Mouse (Mus musculus) intestine, postnatal 0 days (tissue): ENCODE results near the gene Herpud2. TPM values are rescaled to one million over a fixed set of nuclear protein-coding genes. Genes with fewer than 3 reads are reported as not detected.

Experiments used
- ATAC-seq: fragments of 200-750 bp; cut with Nextera tagmentation; 2 replicates; pipeline ENCODE4 v1.8.0; 2017; ENCODE audit warnings: mild to moderate bottlenecking, moderate TSS enrichment, moderate library complexity
- H3K27ac ChIP-seq: fragments of 300-500 bp; sonication (generic); 2 replicates; pipeline ENCODE4 v1.5.1; 2014; ENCODE audit warnings: mild to moderate bottlenecking, low read depth, low read length, moderate library complexity
- H3K27me3 ChIP-seq: fragments of 300-500 bp; sonication (generic); replicated peaks from 2 replicates; pipeline ENCODE4 v1.6.1; 2014; ENCODE audit warnings: low read length, mixed read lengths; ENCODE audit not compliant: control insufficient read depth, insufficient read depth
- H3K36me3 ChIP-seq: fragments of 300-500 bp; sonication (generic); 2 replicates; pipeline ENCODE4 v1.6.1; 2014; ENCODE audit warnings: mild to moderate bottlenecking, moderate library complexity; ENCODE audit not compliant: control insufficient read depth, insufficient read depth
- H3K4me1 ChIP-seq: fragments of 300-500 bp; sonication (generic); replicated peaks from 2 replicates; pipeline ENCODE4 v1.6.1; 2014; ENCODE audit warnings: antibody characterized with exemption, low read length, mixed read lengths; ENCODE audit not compliant: control insufficient read depth, insufficient read depth
- H3K4me2 ChIP-seq: fragments of 300-500 bp; sonication (generic); replicated peaks from 2 replicates; pipeline ENCODE4 v1.6.1; 2014; ENCODE audit warnings: low read depth, mild to moderate bottlenecking, moderate library complexity
- H3K4me3 ChIP-seq: fragments of 300-500 bp; sonication (generic); 2 replicates; pipeline ENCODE4 v1.5.1; 2014; ENCODE audit warnings: low read depth, low read length
- H3K9ac ChIP-seq: fragments of 300-500 bp; sonication (generic); 2 replicates; pipeline ENCODE4 v1.6.1; 2014; ENCODE audit warnings: mild to moderate bottlenecking, low read depth, low read length
- H3K9me3 ChIP-seq: fragments of 300-500 bp; sonication (generic); 2 replicates; pipeline ENCODE4 v1.6.1; 2016; ENCODE audit warnings: mixed run types; ENCODE audit not compliant: control insufficient read depth
- CTCF ChIP-seq: sonication (generic); IDR thresholded peaks from 2 replicates; pipeline ENCODE4 v1.5.1; 2016; ENCODE audit warnings: low read depth, mild to moderate bottlenecking, control low read depth, antibody characterized with exemption, moderate library complexity
- WGBS: fragments of 180-500 bp; shearing (Covaris S2); extraction: QIAGEN DNeasy Blood & Tissue Kit; methylation state at CpG from one replicate; pipeline ENCODE4 v1.1.7; 2014; 5-methylcytosine and 5-hydroxymethylcytosine counted together
- polyA plus RNA-seq: library from polyadenylated mRNA; unstranded; fragments of >200 nt; fragmentation: Nextera tagmentation; extraction: Ambion mirVana; gene quantifications from 2 replicates; pipeline ENCODE4 v1.2.1, GENCODE M21; 2015

Gene Herpud2
- polyA plus RNA-seq, 1 experiment from 2014 or later: 21.9 TPM

GRCm38 (mm10) chr9:25058726-25059125, 92.9 kb downstream of the Herpud2 start:
- no peak overlapping the region for H3K4me3 ChIP-seq
- H3K4me1 ChIP-seq: no peaks in the 10 kb centered on the region
- H3K9me3 ChIP-seq: no peaks in the 10 kb centered on the region
- no peak for TF ChIP-seq CTCF
- H3K27me3 ChIP-seq: no peaks in the 10 kb centered on the region
- no peaks in the 10 kb centered on the region for H3K36me3 ChIP-seq
- ATAC-seq: no peak
- no peak overlapping the region for H3K4me2 ChIP-seq
- H3K27ac ChIP-seq: no peak overlapping the region
- no peak overlapping the region for H3K9ac ChIP-seq
- WGBS: 62% methylated on average over 2 of the region's 3 CpGs

Other genes starting within 250 kb of the Herpud2 start
- gene Gm10181, start 62.4 kb downstream of the Herpud2 start, polyA plus RNA-seq: not detected in 2 replicates
- 147 and 151 TPM in 2 replicates for gene Sept7, start 100.6 kb upstream of the Herpud2 start, polyA plus RNA-seq